Mouse (Mus musculus) ES-E14 (cell line): ENCODE results near the gene Slc25a13. TPM values are rescaled to one million over a fixed set of nuclear protein-coding genes. Genes with fewer than 3 reads are reported as not detected.

Experiments used
- DNase-seq: peaks from one replicate; pipeline ENCODE4 v3.0.0-alpha.2; 2013; ENCODE audit warnings: low read depth, low spot score
- H3K27ac ChIP-seq: 2 replicates; pipeline ENCODE4 v1.5.1; 2012; ENCODE audit warnings: low read depth, mild to moderate bottlenecking, low read length, moderate library complexity, mixed read lengths; ENCODE audit not compliant: poor library complexity, insufficient read depth, severe bottlenecking
- H3K36me3 ChIP-seq: 2 replicates; pipeline ENCODE4 v1.6.1; 2012; ENCODE audit warnings: mild to moderate bottlenecking, low read length, moderate library complexity, mixed read lengths; ENCODE audit not compliant: control insufficient read depth, poor library complexity, insufficient read depth, severe bottlenecking
- H3K4me1 ChIP-seq, 2 experiments: fragments of 150-350 bp in 1 of 2; sonication (generic) in 1 of 2; 2 replicates each; pipeline ENCODE4 v1.6.1; 2012; ENCODE audit warnings: low read length in 2 of 2, mild to moderate bottlenecking in 1 of 2, mixed read lengths in 1 of 2; ENCODE audit not compliant: control insufficient read depth in 2 of 2, insufficient read depth in 2 of 2, poor library complexity in 1 of 2
- H3K4me3 ChIP-seq, 2 experiments: fragments of 150-350 bp in 1 of 2; sonication (generic) in 1 of 2; 2 replicates each; pipeline ENCODE4 v1.5.1; 2012; ENCODE audit warnings: low read length in 2 of 2, low read depth in 1 of 2, mild to moderate bottlenecking in 1 of 2, mixed read lengths in 1 of 2; ENCODE audit not compliant: insufficient read depth in 1 of 2, poor library complexity in 1 of 2, severe bottlenecking in 1 of 2
- H3K9ac ChIP-seq: 2 replicates; pipeline ENCODE4 v1.6.1; 2012; ENCODE audit warnings: low read depth, mild to moderate bottlenecking, low read length, mixed read lengths; ENCODE audit not compliant: poor library complexity, insufficient read depth, severe bottlenecking
- H3K9me3 ChIP-seq: fragments of 150-350 bp; sonication (generic); 2 replicates; pipeline ENCODE4 v1.6.1; 2012; ENCODE audit warnings: low read depth, mild to moderate bottlenecking, low read length; ENCODE audit not compliant: control insufficient read depth, insufficient read depth
- CHD2 ChIP-seq: IDR thresholded peaks from 2 replicates; pipeline ENCODE4 v1.6.1; 2014; ENCODE audit warnings: mild to moderate bottlenecking, low read depth, low read length, inconsistent platforms
- HCFC1 ChIP-seq: IDR thresholded peaks from 2 replicates; pipeline ENCODE4 v1.6.1; 2012; ENCODE audit warnings: low read length, inconsistent platforms, borderline replicate concordance; ENCODE audit not compliant: insufficient read depth
- MAFK ChIP-seq: IDR thresholded peaks from 2 replicates; pipeline ENCODE4 v1.6.1; 2014; ENCODE audit warnings: mild to moderate bottlenecking, low read depth, low read length, inconsistent platforms; ENCODE audit not compliant: insufficient read depth
- ZC3H11A ChIP-seq: IDR thresholded peaks from 2 replicates; pipeline ENCODE4 v1.6.1; 2012; ENCODE audit warnings: low read depth, mild to moderate bottlenecking, inconsistent platforms, low read length, borderline replicate concordance
- ZNF384 ChIP-seq: IDR thresholded peaks from 2 replicates; pipeline ENCODE4 v1.6.1; 2012; ENCODE audit warnings: low read depth, low read length, inconsistent platforms
- in situ Hi-C, 2 experiments: fragments of 600-800 bp; cut with MboI; formaldehyde crosslinking; loops; one replicate each; pipeline ENCODE4 v1.15.1; 2025; ENCODE audit warnings: low sequenced_read_pairs in 2 of 2, inconsistent platforms in 1 of 2; ENCODE audit not compliant: unreplicated experiment in 2 of 2
- total RNA-seq: library from RNA; depleted of rRNA; stranded (reverse); fragments of 300-350 nt; gene quantifications from 2 replicates; pipeline ENCODE4 v1.2.3, GENCODE M21; 2012

Gene Slc25a13
- total RNA-seq, 1 experiment, result 53.5 TPM

- no peak for DNase-seq
- H3K4me3 ChIP-seq, result no peak overlapping the region
- H3K27ac ChIP-seq, result no peak overlapping the region
- H3K9ac ChIP-seq, result no peak overlapping the region
- H3K36me3 ChIP-seq, result no peaks in the 10 kb centered on the region
- in situ Hi-C loops, result loop anchor here (25.0 kb wide), 3 partner anchors 368 to 882 kb away; partner anchors contain the start of genes Dlx5 (in 1 of the 2) and Dlx6 (in 1 of the 2)
- no peaks in the 10 kb centered on the region for H3K9me3 ChIP-seq
- H3K4me1 ChIP-seq, result no peaks in the 10 kb centered on the region
- TF ChIP-seq ZNF384 (no peak), ZC3H11A (no peak), CHD2 (no peak), MAFK (no peak), HCFC1 (no peak)
Observed at GRCm38 (mm10) chr6:6004756-6005485, 212.1 kb downstream of the Slc25a13 start.

GRCm38 (mm10) chr6:6002061-6002460, 214.9 kb downstream of the Slc25a13 start:
- in situ Hi-C loops, result loop anchor here (25.0 kb wide), 3 partner anchors 365 to 885 kb away; partner anchors contain the start of genes Dlx5 (in 1 of the 2) and Dlx6 (in 1 of the 2)
- DNase-seq, result no peak
- Histone ChIP-seq H3K4me3 (no peak overlapping the region), H3K36me3 (no peaks in the 10 kb centered on the region), H3K9me3 (no peaks in the 10 kb centered on the region), H3K9ac (no peak overlapping the region), H3K27ac (no peak overlapping the region), H3K4me1 (no peaks in the 10 kb centered on the region)
- no peak for TF ChIP-seq HCFC1
- no peak for TF ChIP-seq ZC3H11A
- no peak for TF ChIP-seq CHD2
- no peak for TF ChIP-seq MAFK
- no peak for TF ChIP-seq ZNF384

DNA sequence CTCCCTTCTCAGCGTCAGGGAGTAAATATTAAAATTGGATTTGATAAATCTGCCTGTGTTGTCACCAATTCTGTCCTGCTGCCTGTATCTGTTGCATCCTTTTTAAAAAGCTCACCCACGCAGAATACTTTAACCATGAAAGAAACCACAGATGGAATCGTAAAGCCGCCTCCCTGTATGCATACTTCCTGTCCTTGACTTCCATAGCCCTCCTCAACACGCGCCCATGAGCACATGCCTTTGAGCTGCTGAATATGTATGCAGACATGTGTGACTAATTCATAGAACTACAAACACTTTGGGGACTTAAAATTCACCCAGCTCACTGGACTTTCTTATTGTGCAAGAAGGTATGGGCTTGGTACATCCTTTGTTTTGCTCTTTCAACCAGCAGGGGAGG, 219.4 kb downstream of the Slc25a13 start:
- H3K9ac ChIP-seq, result no peak overlapping the region
- DNase-seq, result no peak
- in situ Hi-C loops, result no loop called here
- no peak overlapping the region for H3K27ac ChIP-seq
- no peaks in the 10 kb centered on the region for H3K9me3 ChIP-seq
- H3K4me1 ChIP-seq, result no peaks in the 10 kb centered on the region
- no peak for TF ChIP-seq ZC3H11A
- no peak for TF ChIP-seq MAFK
- no peak for TF ChIP-seq ZNF384
- TF ChIP-seq HCFC1, result no peak
- TF ChIP-seq CHD2, result no peak
- H3K4me3 ChIP-seq, result no peak overlapping the region
- H3K36me3 ChIP-seq, result no peaks in the 10 kb centered on the region

DNA sequence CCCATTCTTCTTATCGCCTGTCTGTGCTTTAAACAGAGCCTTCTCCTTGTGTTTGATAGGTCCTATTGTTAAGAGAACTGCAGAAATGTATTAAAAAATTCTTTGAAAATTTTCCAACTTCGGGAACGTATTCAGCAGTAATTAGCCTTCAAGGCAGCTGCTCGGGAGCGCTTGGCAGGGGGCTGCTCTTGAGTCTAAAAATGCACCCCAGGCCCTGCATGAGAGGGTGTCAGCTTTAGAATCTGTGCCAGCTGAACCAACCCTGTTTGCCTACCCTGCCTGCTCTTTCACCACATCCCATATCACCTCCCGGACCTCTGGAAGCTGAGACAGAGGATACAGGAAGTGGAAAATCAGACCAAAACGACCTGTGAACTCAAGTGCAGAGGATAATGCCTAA, 223.9 kb downstream of the Slc25a13 start:
- no peak for DNase-seq
- Histone ChIP-seq H3K9ac (no peak overlapping the region), H3K36me3 (no peaks in the 10 kb centered on the region), H3K9me3 (no peaks in the 10 kb centered on the region), H3K4me3 (no peak overlapping the region), H3K27ac (no peak overlapping the region), H3K4me1 (no peaks in the 10 kb centered on the region)
- in situ Hi-C loops, result no loop called here
- TF ChIP-seq HCFC1 (no peak), ZC3H11A (no peak), CHD2 (no peak), MAFK (no peak), ZNF384 (no peak)
